Mouse (Mus musculus) lung, embryonic 15.5 days (tissue): ENCODE measurements around the gene Ick. TPM values are rescaled to one million over a fixed set of nuclear protein-coding genes. Genes with fewer than 3 reads are reported as not detected.
"Not testable (repeated sequence)": the region's sequence is repeated elsewhere in the genome, so short reads cannot be mapped to it uniquely, and the experiment has no call there.

Experiments
- ATAC-seq: fragments of 200-750 bp; cut with Nextera tagmentation; 2 replicates; pipeline ENCODE4 v1.8.0; 2017; ENCODE audit warnings: moderate number of reproducible peaks, borderline replicate concordance; ENCODE audit not compliant: low FRiP score, low TSS enrichment; ENCODE audit errors: extremely low read depth
- H3K27ac ChIP-seq: fragments of 300-500 bp; sonication (generic); 2 replicates; pipeline ENCODE4 v1.5.1; 2015; ENCODE audit warnings: moderate library complexity, mild to moderate bottlenecking, inconsistent platforms
- H3K27me3 ChIP-seq: fragments of 300-500 bp; sonication (generic); 2 replicates; pipeline ENCODE4 v1.6.1; 2015; ENCODE audit warnings: inconsistent platforms
- H3K36me3 ChIP-seq: fragments of 300-500 bp; sonication (generic); 2 replicates; pipeline ENCODE4 v1.6.1; 2015; ENCODE audit warnings: inconsistent platforms
- H3K4me1 ChIP-seq: fragments of 300-500 bp; sonication (generic); 2 replicates; pipeline ENCODE4 v1.6.1; 2015; ENCODE audit warnings: inconsistent platforms
- H3K4me2 ChIP-seq: fragments of 300-500 bp; sonication (generic); 2 replicates; pipeline ENCODE4 v1.6.1; 2015; ENCODE audit warnings: inconsistent platforms, mild to moderate bottlenecking, moderate library complexity
- H3K4me3 ChIP-seq: fragments of 300-500 bp; sonication (generic); 2 replicates; pipeline ENCODE4 v1.5.1; 2015; ENCODE audit warnings: mild to moderate bottlenecking, inconsistent platforms
- H3K9ac ChIP-seq: fragments of 300-500 bp; sonication (generic); 2 replicates; pipeline ENCODE4 v1.6.1; 2015; ENCODE audit warnings: inconsistent platforms
- H3K9me3 ChIP-seq: fragments of 300-500 bp; sonication (generic); 2 replicates; pipeline ENCODE4 v1.6.1; 2016; ENCODE audit warnings: inconsistent platforms
- whole genome bisulfite sequencing: fragments of 180-500 bp; shearing (Covaris S2); methylation state at CpG from one replicate; pipeline ENCODE4 v1.1.7; 2015; 5-methylcytosine and 5-hydroxymethylcytosine counted together
- polyA plus RNA-seq: library from polyadenylated mRNA; unstranded; fragments of >200 nt; fragmentation: Nextera tagmentation; extraction: Ambion mirVana; gene quantifications from 2 replicates; pipeline ENCODE4 v1.2.1, GENCODE M21; 2015

The Ick gene
- polyA plus RNA-seq, 1 experiment from 2014 or later = 19.1 TPM

- 14% methylated on average over 7 of the region's 7 CpGs for WGBS
These were observed 67.8 kb downstream of the Ick start for GRCm38 (mm10) chr9:78176831-78177230.

GRCm38 (mm10) chr9:78178197-78178596 lies 69.2 kb downstream of the Ick start:
- WGBS = 74% methylated on average over 5 of the region's 5 CpGs
- ATAC-seq = no peak
- Histone ChIP-seq H3K27ac (no peak overlapping the region), H3K4me3 (no peak overlapping the region), H3K4me1 (peaks cover 9% of the 10 kb centered on the region), H3K9me3 (no peaks in the 10 kb centered on the region), H3K4me2 (no peak overlapping the region), H3K36me3 (no peaks in the 10 kb centered on the region), H3K27me3 (no peaks in the 10 kb centered on the region), H3K9ac (no peak overlapping the region)

More at GRCm38 (mm10) chr9:78176831-78177230, 67.8 kb downstream of the Ick start:
- peak overlapping the region; percentile 57 for H3K4me2 ChIP-seq
- peak overlapping the region; percentile 99 for H3K27ac ChIP-seq
- H3K9me3 ChIP-seq = no peaks in the 10 kb centered on the region
- H3K9ac ChIP-seq = peak overlapping the region; percentile 82
- no peaks in the 10 kb centered on the region for H3K27me3 ChIP-seq
- ATAC-seq = no peak
- no peaks in the 10 kb centered on the region for H3K36me3 ChIP-seq
- H3K4me3 ChIP-seq = peak overlapping the region; percentile 74
- peaks cover 9% of the 10 kb centered on the region for H3K4me1 ChIP-seq

DNA sequence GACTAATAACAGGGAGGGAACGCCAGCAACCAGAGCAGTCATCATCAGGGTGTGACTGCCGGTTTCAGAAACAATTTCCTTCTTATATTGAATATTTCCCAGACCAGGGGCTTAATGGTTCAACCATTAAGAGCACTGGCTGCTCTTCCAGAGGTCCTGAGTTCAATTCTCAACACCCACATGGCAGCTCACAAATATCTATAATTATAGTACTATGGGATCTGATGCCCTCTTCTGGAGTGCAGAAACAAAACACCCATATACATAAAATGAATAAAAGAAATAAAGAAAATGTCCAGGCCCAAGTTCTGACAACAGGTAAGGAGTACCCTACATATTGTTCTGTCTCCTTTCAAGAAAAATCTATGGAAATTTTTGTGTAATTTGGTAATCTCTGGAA lies 70.1 kb downstream of the Ick start:
- H3K27ac ChIP-seq = no peak overlapping the region
- no peak overlapping the region for H3K4me2 ChIP-seq
- no peak overlapping the region for H3K4me3 ChIP-seq
- H3K36me3 ChIP-seq = no peaks in the 10 kb centered on the region
- no peak overlapping the region for H3K9ac ChIP-seq
- ATAC-seq = no peak
- peaks cover 9% of the 10 kb centered on the region for H3K4me1 ChIP-seq
- WGBS = 90% methylated on average over 2 of the region's 2 CpGs
- H3K9me3 ChIP-seq = no peaks in the 10 kb centered on the region
- H3K27me3 ChIP-seq = no peaks in the 10 kb centered on the region

DNA sequence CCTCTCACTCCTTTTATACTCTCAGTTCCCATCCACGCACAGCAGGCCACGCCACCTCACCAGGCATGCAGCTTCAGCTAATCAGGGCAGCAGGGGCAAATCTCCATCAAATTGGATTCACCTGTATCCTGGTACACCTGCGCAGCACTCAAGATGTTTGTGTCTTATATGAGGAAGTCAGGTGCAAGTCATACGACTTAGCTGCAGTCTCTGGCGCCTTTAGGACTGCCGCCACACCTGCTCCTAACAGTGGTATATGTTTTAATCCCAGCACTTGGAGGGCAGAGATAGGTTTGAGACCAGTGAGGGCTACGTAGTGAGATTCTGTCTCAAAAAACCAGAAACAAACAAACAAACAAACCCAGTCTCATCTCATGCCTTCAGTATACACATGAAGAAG lies 73.5 kb downstream of the Ick start, which contains the start of gene Gsta4:
Gene Gsta4 (plus strand): TSS at position 301 of the 400 bp plus-strand sequence.
- not testable (repeated sequence) for H3K27ac ChIP-seq, H3K9me3 ChIP-seq, ATAC-seq, H3K4me3 ChIP-seq, H3K4me2 ChIP-seq, H3K36me3 ChIP-seq, H3K27me3 ChIP-seq, H3K9ac ChIP-seq, H3K4me1 ChIP-seq
- WGBS = 85% methylated on average over 4 of the region's 7 CpGs

DNA sequence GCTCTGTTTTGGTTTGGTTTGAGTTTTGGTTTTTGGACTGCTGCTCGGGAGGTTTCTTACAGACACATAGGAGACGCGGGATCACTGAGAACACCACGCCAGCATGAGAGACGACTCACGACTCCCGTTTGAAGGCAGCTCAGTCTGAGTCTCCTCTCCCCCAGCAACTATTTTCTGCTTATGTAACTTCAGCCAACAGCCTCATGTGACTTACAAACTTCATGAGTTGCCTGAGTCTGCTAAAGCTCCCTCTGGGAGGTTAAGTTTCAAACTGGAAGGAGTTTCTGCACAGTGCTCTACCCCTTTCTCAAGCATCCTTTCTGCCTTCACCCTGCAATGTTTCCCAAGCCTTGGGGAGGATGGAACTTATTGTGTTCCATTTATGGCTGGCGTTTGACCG lies 76.7 kb downstream of the Ick start:
- Histone ChIP-seq H3K4me3 (no peak overlapping the region), H3K4me2 (no peak overlapping the region), H3K9ac (no peak overlapping the region), H3K4me1 (peaks cover 6% of the 10 kb centered on the region), H3K27me3 (no peaks in the 10 kb centered on the region), H3K9me3 (no peaks in the 10 kb centered on the region), H3K27ac (no peak overlapping the region), H3K36me3 (no peaks in the 10 kb centered on the region)
- WGBS = 81% methylated on average over 9 of the region's 9 CpGs
- ATAC-seq = no peak

DNA sequence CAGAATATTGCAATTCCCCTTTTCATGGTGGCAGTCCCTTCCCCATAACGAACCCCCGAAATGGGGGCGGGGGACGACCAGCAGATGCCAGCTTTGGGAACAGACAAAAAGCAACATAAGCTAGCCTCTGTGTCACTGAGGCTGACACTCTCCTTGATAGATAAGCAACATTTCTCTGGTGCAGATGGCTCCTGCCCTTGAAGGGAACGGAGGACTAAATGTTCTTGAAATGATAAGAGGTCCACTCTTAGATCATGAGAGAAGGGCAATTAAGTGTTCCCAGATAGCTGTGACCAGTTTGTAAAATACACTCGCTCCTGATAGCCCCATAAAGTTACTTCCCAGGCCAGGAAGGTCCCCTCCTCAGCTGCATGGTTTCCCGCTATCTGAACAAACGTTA lies 79.9 kb downstream of the Ick start:
- no peaks in the 10 kb centered on the region for H3K36me3 ChIP-seq
- peaks cover 12% of the 10 kb centered on the region for H3K4me1 ChIP-seq
- 64% methylated on average over 8 of the region's 8 CpGs for WGBS
- ATAC-seq = no peak
- no peak overlapping the region for H3K9ac ChIP-seq
- no peak overlapping the region for H3K4me3 ChIP-seq
- no peak overlapping the region for H3K4me2 ChIP-seq
- no peaks in the 10 kb centered on the region for H3K27me3 ChIP-seq
- H3K9me3 ChIP-seq = no peaks in the 10 kb centered on the region
- no peak overlapping the region for H3K27ac ChIP-seq

- WGBS = 3% methylated on average over 19 of the region's 19 CpGs
These were observed 82.0 kb downstream of the Ick start for GRCm38 (mm10) chr9:78190651-78191634.

GRCm38 (mm10) chr9:78191736-78192135 lies 82.7 kb downstream of the Ick start:
- Histone ChIP-seq H3K4me3 (peak overlapping the region; percentile 46), H3K9me3 (no peaks in the 10 kb centered on the region), H3K4me1 (peaks cover 12% of the 10 kb centered on the region), H3K4me2 (peak overlapping the region; percentile 57), H3K27ac (0 out of 2 replicates have a peak overlapping the region, but pooled peaks have one; percentile 7), H3K36me3 (no peaks in the 10 kb centered on the region), H3K9ac (peak overlapping the region; percentile 20; the same call in 1 of the 2 replicates), H3K27me3 (no peaks in the 10 kb centered on the region)
- WGBS = under 1% methylated on average over 18 of the region's 18 CpGs
- ATAC-seq = peak; percentile 50; the same call in 1 of the 2 replicates

More at GRCm38 (mm10) chr9:78190651-78191634, 82.0 kb downstream of the Ick start:
- no peaks in the 10 kb centered on the region for H3K36me3 ChIP-seq
- ATAC-seq = no peak
- H3K27me3 ChIP-seq = no peaks in the 10 kb centered on the region
- no peaks in the 10 kb centered on the region for H3K9me3 ChIP-seq
- H3K9ac ChIP-seq = 0 out of 2 replicates have a peak overlapping the region, but pooled peaks have one; percentile 20
- H3K27ac ChIP-seq = no peak overlapping the region
- H3K4me3 ChIP-seq = peak overlapping the region; percentile 46
- H3K4me2 ChIP-seq = peak overlapping the region; percentile 57
- peaks cover 12% of the 10 kb centered on the region for H3K4me1 ChIP-seq

- Histone ChIP-seq H3K9ac (no peak overlapping the region), H3K27me3 (no peaks in the 10 kb centered on the region), H3K4me2 (no peak overlapping the region), H3K27ac (no peak overlapping the region), H3K36me3 (no peaks in the 10 kb centered on the region), H3K4me1 (peaks cover 12% of the 10 kb centered on the region), H3K9me3 (no peaks in the 10 kb centered on the region), H3K4me3 (no peak overlapping the region)
- ATAC-seq = 0 out of 2 replicates have a peak, but pooled peaks have one; percentile 41
- WGBS = 46% methylated on average over 9 of the region's 9 CpGs
These were observed 85.1 kb downstream of the Ick start for GRCm38 (mm10) chr9:78193902-78194597.

DNA sequence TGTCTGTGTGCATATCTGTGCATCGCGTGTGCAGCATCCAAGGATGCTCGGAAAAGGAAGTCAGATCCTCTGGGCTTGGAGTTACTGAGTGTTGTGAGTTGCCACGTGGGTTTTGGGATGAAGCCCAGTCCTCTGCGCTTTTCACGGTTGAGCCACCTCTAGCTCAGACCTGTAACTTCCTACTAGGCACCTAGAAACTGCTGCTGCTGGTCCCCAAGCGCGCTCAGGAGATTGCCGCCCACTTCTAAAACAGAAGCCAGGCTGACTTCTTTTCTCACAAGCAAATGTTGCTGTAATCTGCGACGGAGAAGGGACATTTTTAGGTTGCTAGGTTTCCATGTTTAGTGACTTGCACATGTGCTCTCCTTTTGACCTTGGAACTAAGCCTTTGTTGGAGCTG lies 86.0 kb downstream of the Ick start:
- Histone ChIP-seq H3K27ac (no peak overlapping the region), H3K9me3 (no peaks in the 10 kb centered on the region), H3K4me3 (no peak overlapping the region), H3K27me3 (no peaks in the 10 kb centered on the region), H3K36me3 (no peaks in the 10 kb centered on the region), H3K9ac (no peak overlapping the region), H3K4me1 (peaks cover 12% of the 10 kb centered on the region), H3K4me2 (no peak overlapping the region)
- 74% methylated on average over 11 of the region's 11 CpGs for WGBS
- no peak for ATAC-seq

DNA sequence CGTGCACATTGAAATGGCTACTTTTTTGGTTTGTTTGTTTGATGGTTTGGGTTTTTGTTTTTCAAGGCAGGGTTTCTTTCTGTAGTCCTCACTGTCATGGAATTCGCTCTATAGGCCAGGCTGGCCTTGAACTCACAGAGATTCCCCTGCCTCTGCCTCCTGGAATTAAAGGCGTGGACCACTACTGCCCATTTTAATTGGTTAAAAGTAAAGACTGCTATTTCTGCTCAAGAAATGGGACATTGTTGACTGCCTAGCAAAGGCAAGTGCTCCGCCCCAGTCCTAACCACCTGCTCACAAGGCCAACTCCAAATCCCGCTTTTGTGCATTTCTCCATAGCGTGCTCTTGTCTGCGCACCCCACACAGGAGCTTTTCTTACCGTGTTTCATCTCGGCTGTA lies 88.8 kb downstream of the Ick start:
- H3K27ac ChIP-seq = no peak overlapping the region
- 94% methylated on average over 9 of the region's 9 CpGs for WGBS
- no peaks in the 10 kb centered on the region for H3K36me3 ChIP-seq
- H3K9me3 ChIP-seq = no peaks in the 10 kb centered on the region
- H3K4me1 ChIP-seq = no peaks in the 10 kb centered on the region
- no peak overlapping the region for H3K4me2 ChIP-seq
- H3K27me3 ChIP-seq = no peaks in the 10 kb centered on the region
- no peak for ATAC-seq
- H3K9ac ChIP-seq = no peak overlapping the region
- H3K4me3 ChIP-seq = no peak overlapping the region

- H3K4me2 ChIP-seq = no peak overlapping the region
- H3K4me1 ChIP-seq = no peaks in the 10 kb centered on the region
- H3K36me3 ChIP-seq = no peaks in the 10 kb centered on the region
- 64% methylated on average over 6 of the region's 6 CpGs for WGBS
- no peak overlapping the region for H3K9ac ChIP-seq
- H3K27me3 ChIP-seq = no peaks in the 10 kb centered on the region
- no peak overlapping the region for H3K27ac ChIP-seq
- no peak overlapping the region for H3K4me3 ChIP-seq
- no peaks in the 10 kb centered on the region for H3K9me3 ChIP-seq
- no peak for ATAC-seq
These were observed 95.2 kb downstream of the Ick start for GRCm38 (mm10) chr9:78204194-78204593.
